Mouse (Mus musculus) lung, postnatal 25 days (tissue): ENCODE measurements around the gene Sult2b1.
A peak's percentile ranks its signal among the peaks of the same experiment; 100 is the strongest.

Experiments
- DNase-seq: peaks from one replicate; pipeline ENCODE4 v3.0.0; 2022; ENCODE audit warnings: low spot score

The Sult2b1 gene

DNA sequence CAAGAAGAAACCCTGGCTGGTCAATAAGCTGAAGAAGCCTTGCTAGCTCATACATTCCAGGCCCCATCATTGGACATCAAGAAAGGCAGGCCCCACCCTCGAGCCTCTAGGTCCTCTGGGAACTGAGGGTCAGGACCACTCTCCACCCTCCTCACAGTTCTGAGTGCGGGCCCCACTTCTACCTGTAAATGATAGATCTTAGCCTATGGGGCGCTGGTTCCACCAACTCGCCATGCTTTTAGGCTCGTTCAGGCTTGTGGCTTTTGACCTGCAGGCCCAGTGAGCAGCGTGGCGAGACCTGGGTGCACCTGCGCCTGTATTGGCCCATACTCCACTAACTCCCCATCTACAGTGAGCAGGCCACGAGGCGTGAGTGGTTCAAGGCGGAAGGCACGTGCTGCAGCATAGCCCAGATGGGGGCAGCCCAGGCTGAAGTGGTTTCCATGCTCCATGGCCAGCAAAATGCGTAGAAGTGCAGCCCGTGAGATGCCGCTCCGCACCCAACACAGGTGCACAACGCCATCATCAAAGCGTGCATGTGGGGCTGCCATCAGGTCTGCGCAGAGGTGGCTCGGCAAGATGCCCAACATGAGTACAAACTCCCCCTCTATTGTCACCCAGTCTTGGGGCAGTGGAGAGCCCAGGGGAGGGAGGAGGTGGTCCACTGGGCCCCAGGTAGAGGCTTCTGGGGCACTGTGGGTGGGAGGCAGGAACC is 73.8 kb downstream of the Sult2b1 start:
- no peak for DNase-seq

DNA sequence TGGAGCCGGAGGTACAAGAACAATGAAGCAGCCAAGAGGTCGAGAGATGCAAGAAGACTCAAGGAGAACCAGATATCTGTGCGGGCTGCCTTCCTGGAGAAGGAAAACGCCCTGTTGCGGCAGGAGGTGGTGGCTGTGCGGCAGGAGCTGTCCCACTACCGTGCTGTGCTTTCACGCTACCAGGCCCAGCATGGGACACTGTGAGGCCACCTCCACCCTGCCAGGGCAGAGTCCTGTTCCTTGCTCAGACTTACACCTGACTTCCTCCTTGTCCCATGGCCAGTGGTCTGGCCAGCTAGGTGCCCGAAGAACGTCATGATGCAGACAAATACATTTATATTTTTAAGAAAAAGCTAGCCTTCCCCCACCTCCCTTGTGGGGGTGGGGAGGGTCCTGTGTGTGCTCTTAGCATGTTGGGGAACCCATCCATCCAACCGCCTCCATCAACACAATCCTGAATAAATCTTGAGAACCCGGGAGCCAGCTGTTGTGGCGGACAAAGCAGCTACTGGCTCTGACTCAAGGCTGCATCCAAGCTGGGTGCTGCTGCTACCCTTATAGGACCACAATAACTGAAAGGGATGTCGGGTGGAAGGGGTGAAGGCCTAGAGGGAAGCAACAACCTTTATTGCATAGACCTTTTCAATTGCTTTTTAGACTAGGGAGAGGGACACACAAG is 74.7 kb downstream of the Sult2b1 start:
- DNase-seq, result no peak

DNA sequence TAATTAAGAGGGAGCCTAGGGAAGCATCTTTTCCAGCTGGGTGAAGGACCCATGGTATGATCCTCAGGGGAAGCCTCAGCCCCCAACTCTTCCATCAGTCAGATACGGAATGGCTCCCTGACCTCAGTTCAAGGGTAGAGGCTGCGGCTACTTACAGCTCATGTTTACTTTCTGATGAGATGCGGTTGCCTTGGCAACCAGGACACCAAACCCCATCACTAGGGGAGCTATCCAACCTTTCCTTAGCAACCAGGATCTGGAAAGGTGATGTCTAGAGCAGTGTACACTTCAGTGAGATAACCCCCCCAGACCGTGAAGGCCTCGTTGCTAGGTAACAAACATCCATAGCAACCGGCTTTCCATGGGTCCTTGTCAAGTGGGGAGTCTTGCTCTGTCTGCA is 75.4 kb downstream of the Sult2b1 start:
- no peak for DNase-seq

DNA sequence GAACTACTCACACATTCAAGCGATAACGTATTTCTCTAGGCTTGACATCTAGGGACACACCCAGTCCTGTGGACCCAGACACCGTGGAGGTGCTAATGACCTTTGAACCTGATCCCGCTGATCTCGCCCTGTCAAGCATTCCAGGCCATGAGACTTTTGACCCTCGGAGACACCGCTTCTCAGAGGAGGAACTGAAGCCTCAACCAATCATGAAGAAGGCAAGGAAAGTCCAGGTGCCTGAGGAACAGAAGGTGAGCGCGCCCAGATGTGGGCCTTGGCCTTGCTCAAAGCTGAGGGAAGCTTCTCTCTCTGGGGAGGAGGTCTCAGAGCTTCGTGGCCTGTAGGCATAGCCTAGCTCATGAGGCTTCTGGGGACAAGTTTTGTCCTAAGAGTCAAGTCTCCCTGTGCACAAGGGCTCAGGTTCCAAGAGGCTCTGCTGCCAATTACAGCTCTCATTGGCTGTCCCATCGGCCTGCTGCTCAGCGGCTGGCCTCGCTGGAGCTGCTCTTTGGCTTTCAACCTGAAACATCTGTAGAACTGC is 76.2 kb downstream of the Sult2b1 start:
- no peak for DNase-seq

DNA sequence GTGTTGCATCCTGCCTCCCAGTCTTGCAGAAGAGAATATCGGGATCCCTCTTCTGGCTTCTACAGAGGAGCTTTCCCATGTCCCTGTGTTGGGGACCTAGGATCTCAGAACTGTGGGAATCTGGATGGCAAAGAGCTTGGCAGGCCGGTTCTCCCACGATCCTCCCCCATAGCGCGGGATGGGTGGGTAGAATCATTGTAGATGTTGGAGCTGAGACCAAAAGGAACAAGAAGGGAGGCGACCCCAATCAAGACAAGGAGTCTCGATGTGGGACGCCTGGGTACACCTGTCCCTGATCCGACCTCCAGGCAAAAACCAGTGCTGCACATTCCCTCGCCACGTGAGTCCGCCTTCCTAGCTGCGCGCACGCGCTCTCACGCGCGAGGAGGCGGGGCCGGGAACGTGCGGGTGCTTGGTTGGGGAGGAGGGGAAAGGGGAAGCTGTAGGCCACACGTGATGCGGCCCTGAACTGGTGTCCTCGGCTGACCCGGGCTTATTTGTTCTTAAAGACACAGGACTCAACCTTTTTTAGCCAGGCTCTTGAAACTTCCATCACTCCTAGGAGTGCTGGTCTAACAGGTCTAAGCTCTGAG is 77.0 kb downstream of the Sult2b1 start:
- peak; percentile 97 for DNase-seq

DNA sequence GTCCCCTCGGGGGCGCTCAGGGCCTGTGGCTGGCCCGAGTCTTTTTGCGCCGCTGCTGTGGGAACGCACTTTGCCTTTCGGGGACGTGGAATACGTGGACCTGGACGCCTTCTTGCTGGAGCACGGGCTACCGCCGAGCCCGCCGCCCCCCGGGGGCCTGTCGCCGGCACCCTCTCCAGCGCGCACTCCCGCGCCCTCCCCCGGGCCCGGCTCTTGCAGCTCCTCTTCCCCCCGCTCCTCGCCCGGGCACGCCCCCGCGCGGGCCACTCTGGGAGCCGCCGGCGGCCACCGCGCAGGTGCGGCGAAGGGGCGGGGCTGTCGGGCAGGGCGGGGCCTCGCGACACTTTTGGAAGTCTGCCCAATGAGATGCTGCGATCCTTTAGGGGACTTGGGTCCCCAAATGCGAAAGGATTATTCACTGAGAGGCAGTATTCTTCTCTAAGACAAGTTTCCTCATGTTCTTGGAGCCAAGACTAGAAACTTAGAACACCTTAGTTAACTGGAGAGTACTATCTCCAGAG is 77.7 kb downstream of the Sult2b1 start:
- DNase-seq, result peak; percentile 90

DNA sequence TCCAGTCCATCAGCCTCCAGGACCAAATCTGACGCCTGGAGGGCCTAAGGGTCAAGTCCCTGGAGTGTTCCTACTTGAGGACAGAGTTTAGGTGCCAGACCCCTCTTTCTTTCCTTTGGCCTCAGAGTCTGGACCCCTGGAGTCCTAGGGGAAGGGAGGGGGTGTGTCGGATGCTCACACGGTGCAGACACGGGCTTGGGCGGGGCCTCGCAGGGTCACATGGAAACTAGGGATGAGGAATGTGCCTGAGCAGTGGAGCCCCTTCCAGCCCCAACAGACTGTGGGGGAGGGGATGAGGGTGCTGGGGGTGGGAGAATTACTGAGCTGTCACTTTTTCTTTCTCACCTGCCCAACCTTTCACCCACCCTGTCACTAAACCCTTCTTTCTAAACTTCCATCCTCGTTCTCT is 78.6 kb downstream of the Sult2b1 start:
- peak; percentile 93 for DNase-seq

DNA sequence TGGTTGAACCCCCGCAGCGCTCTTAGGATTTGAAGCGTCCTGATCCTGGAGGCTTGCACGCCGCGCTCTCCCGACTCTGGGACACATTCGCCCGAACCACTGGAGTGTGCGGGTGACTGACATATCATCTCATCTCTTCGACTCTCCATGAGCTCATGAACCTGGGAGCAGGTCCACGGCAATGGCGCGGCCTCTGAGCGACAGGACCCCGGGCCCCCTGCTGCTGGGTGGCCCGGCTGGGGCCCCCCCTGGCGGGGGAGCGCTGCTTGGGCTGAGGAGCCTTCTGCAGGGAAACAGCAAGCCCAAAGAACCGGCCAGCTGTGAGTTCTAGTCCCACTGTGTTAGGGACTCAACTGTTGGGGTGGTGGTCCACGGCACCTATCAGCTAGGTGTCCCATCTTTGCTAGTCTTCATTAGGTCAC is 79.0 kb downstream of the Sult2b1 start:
- no peak for DNase-seq

DNA sequence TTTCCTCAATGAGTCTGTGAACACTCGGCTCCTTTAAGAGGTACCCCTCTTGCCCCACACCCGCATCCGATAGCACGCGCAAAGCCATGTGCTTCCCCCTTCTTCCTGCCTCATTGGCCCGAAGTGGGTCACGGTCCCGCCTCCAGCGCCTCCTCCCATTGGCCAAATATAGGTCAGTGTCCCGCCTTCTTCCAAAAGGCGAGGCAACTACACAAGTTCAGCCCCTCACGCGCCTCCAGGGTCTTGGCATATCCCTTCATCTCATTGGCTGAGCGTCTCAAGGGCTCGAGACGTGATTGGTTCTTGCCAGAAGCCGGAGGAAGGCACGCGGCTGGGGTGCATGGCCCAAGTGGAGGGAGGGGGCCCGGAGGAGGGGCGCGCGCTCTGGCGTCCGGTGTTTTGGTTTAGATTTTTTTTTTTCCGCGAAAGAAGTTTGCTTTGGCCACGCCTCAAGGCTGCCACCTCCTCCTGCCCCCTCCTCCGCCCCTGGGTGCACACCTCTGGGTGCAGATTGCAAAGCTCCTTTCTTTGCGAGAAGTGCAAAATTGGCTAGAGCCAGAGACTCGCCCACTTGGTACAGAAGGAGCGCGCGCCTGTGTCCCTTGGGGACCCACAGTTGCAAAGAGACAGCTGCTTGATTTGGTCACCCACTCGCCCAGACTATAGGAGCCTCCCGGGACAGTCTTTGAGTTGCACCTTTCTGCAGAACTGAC is 79.6 kb downstream of the Sult2b1 start, which contains the start of gene Dbp:
Dbp (plus strand) TSS at position 359 of the 713 bp plus-strand sequence.
- peak; percentile 100 for DNase-seq

DNA sequence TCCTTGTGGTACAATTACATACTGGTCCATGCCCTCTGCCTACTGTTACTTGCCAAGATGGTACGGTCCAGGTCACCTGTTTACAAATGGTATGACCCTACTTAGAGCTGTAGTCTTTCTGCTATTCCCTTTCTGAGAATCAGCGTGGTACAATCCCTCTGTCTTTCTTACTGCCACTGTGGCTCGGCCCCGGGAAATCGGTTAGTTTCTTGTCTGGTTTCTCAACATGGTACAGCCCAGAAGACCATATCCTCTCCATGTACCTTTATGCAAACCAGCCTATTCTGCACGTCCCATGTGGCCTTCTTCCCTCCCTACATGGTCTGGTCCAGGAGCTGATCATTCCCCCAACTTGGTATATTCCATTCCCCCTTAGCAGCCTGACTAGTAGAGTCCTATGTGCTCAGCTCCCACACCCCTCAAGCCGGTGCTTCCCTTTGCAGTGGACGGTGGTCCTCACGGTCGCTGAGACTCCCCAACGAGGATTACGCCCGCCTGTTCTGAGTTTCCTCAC is 80.4 kb downstream of the Sult2b1 start:
- DNase-seq, result peak; percentile 70

DNA sequence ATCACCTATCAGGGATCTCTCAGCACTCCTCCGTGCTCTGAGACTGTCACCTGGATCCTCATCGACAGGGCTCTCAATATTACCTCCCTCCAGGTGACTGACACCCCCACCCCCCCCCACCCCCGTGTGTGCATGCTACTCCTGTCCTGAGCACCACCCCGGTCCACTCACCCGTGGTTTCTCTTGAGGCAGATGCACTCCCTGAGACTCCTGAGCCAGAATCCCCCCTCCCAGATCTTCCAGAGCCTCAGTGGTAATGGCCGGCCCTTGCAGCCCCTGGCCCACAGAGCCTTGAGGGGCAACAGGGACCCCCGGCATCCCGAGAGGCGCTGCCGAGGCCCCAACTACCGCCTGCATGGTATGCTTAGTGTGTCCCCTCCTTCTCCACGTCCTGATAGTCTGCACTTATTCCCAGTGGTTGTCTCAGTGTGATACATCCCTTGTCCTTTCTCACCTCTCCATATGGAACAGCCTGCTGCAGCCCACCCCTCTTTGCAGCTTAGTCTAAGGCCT is 80.9 kb downstream of the Sult2b1 start:
- DNase-seq, result no peak

DNA sequence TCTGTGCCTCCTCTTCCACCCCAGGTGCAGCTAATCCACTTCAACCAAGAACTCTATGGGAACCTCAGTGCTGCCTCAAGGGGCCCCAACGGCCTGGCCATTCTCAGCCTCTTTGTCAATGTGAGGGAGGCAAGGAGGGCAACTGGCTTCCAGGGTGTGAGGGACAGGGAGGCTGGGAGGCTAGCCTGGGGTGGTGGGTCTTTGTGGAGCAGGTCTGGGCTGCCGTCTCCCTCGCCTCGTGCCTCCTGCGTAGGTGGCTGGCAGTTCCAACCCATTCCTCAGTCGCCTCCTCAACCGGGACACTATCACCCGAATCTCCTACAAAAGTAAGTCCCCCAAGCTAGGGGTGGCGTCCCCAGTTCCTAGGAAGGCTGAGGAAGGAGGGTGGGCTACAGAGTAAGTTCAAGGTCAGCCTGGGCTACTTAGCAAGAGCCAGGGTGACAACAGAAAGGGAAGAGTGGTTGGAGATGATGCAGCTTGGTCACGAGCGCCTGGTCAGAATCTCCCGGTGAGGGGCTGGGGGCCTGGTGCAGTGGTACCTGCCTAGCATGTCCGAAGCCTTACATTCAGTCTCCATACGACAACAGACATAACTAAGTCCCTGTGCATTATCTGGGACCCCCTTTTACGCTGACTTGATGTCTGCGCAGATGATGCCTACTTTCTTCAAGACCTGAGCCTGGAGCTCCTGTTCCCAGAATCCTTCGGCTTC is 81.5 kb downstream of the Sult2b1 start:
- DNase-seq, result no peak

DNA sequence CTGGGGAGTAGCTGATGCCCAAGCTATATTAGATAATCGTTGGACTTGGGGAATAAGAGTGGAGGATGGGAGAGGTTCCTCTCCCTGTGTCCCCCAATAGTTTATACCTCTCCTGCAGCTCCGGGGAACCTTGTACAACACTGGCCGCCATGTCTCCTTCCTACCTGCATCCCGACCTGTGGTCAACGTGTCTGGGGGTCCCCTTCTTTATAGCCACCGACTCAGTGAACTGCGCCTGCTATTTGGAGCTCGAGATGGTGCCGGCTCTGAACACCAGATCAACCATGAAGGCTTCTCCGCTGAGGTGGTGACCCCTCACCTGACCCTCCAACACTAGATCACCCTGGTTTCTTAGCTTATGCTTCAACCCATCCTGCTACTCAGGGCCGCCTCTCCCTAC is 82.2 kb downstream of the Sult2b1 start:
- DNase-seq, result no peak

DNA sequence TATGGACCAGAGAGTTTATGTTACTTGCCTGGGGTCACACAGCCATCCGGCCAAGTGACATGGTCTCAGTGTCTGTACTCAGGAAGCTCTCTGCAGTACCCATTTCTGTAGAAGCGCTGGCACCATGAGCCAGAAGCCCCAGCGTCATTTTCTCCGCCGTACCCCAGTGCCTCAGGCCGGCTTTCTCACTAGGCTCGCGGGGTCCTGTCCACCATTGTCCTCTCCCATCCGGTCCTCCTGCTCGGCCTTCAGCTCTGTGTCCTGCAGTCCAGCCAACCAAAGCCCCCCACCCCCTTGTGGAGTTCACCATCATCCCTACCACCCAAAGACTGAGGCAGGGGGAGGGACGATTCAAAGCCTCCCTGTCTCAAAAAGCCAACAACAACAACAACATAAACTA is 82.9 kb downstream of the Sult2b1 start:
- no peak for DNase-seq

DNA sequence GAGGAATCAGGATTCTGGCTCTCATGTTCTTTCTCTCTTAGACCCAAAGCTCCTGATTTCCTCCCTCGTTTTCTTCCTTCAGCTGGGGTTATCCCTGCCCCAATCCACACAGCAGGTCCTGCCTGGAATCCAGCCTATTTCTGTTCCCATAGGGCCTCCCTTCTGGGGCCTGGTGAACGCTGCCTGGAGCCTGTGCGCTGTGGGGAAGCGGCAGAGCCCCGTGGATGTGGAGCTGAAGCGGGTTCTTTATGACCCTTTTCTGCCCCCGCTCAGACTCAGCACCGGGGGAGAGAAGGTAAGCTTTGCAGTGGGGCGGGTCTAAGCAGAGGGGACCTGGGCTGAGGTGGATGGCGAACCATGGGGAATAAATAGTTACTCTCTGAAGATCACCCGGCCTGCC is 83.4 kb downstream of the Sult2b1 start:
- DNase-seq, result no peak

DNA sequence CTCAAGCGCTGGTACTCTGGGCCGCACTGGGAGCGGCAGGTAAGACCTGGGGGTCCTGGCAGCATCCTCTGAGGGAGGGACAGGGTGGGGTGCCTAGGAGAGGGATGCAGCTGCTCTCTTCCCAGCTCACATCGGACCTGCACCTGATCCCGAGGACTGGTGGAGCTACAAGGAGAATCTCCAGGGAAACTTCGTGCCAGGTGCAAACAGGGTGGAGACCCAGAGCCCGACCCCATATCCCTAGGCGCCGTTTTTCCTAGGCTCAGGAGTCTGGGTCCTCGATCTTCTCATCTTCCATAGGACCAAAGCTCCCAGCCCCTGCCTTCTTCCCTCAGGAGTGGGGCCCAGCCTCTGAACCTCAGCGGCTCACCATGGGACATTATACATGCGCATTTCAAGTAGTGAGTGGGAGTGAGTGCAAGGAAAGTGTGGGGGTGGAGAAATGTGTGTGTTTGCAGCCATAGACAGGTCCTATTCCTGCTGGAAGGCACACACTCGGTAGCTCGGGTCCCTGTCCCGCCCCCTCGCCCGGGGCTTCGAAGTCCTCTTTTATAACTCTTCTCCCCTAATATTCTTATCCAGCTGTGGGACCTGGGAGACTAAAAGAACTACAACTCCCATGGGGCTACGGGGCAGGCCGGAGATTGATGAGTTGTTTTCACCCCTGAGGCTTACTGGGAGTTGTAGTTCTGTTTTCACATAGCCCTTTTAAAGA is 84.0 kb downstream of the Sult2b1 start:
- peak; percentile 86 for DNase-seq

DNA sequence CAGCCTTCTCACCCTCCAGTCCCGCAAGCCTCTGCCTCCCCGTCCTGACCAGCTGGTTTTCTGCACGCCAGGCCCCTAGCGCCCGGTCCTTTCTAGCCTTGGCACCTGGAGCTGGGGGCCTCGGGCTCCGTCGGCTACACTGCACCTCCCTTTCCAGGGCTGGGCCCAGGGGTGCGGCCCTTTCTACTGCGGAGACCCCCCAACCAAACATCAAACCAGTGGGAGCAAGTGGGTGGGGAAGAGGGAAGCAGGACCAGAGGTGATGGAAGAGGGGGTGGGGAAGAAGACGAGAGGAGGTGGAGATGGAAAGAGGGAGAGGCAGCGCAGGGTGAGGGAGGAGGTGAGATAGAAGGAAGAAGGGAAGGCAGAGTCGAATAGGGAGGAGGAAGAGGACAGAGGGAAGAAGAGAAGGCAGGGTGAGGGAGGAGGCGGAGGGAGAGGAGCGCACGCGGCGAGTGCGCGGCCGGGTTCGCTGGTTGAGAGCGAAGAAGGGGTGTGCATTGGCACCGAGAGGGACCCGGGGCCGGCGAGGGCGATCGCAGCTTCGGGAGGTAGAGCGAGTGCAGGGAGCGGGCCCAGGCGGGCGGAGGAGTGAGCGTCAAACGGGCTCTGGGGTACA is 84.8 kb downstream of the Sult2b1 start, which contains the start of gene Car11:
Car11 (plus strand) TSS at position 321 of the 619 bp plus-strand sequence.
- no peak for DNase-seq

DNA sequence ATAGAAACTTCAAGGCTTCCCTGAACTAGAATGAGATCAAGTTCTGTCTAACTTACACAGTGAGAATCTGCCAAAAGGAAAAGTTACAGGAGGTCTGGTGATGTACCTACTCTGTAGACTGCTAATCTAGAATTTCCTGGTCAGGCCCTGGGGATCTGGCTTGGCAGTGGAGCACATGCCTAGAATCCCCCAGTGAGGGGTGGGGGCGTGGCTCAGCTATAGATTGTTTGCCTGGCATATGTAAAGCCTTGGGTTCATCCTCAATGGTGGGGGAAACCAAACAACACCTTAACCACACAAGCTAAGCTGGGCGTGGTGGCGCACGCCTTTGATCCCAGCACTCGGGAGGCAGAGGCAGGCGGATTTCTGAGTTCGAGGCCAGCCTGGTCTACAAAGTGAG is 86.6 kb downstream of the Sult2b1 start:
- no peak for DNase-seq

DNA sequence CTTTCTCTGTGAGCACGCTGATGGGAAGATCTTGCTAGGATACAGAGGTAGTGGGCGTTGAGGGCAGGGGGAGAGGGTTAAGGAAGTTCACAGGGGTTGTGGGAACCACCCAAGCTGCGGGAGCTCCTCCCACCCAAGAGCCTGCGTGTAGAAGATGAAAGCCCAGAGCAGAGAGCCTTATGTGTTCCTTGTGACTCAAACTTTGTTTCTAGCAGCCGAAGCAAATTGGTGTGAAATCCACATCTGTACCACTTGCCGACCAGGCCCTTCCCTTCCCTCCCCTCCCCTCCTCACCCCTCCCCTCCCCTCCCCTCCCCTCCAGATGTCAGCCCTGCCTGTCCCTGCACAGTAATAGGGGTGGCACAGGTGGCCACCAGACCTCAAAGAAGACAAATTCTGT is 89.4 kb downstream of the Sult2b1 start:
- no peak for DNase-seq
